Mouse (Mus musculus): ENCODE data around the gene Tmem30c. TPM values are rescaled to one million over a fixed set of nuclear protein-coding genes. Genes with fewer than 3 reads are reported as not detected.

Tmem30c gene
- polyA plus RNA-seq (2016; fragmentation: Nextera tagmentation; extraction: Ambion mirVana), result not detected in 2 replicates

DNA sequence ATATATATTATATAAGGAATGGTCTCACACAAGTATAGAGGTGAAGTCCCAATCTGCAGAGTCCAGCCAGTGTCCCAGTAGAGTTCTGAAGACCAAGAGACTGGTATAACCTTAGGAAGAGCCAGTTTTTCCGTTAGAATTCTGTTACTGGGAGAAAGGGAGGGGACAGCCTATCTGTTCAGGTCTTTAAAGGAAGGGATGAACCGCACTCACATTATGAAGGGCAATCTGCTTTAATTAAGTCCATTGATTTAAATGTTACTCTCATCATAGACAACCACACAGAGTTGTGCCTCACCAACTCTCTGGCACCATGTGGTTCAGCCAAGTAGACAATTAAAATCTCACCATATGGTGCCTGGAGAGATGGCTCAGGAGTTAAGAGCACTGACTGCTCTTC, at the start of gene Tmem30c:
Tmem30c (minus strand) TSS at position 101 of the 400 bp plus-strand sequence.
- no peak for ATAC-seq
- no peaks in the 10 kb centered on the region for H3K4me1 ChIP-seq
- 50% methylated on average over 2 of the region's 2 CpGs for WGBS (ENCODE audit: insufficient replicate concordance)
- H3K9ac ChIP-seq, result no peak within 1 kb of the TSS
- no peaks in the 10 kb centered on the region for H3K27me3 ChIP-seq (replicated peaks)
- no peak within 1 kb of the TSS for H3K4me2 ChIP-seq
- H3K36me3 ChIP-seq, result no peaks in the 10 kb centered on the region
- no peaks in the 10 kb centered on the region for H3K9me3 ChIP-seq (replicated peaks)
- H3K27ac ChIP-seq, result no peak within 1 kb of the TSS
- no peak within 1 kb of the TSS for H3K4me3 ChIP-seq

DNA sequence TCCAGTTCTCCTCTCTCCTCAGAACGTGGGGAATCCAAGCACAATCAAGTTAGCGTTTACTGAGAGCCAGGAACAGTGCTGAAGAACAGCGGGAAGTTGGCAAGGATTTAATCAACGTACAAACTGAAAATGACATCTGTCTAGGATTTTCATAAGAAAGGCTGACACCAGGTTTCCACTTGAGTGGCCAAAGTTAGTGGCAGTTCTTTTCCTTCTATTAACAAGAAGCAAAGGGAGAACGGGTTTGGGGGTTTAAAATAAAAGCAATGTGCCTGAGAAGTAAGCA, 47.9 kb upstream of the Tmem30c start:
- 71% methylated on average over 5 of the region's 5 CpGs for WGBS (ENCODE audit: insufficient replicate concordance)
- no peaks in the 10 kb centered on the region for H3K4me1 ChIP-seq
- no peak overlapping the region for H3K4me2 ChIP-seq
- H3K27ac ChIP-seq, result no peak overlapping the region
- no peaks in the 10 kb centered on the region for H3K9me3 ChIP-seq (replicated peaks)
- no peak overlapping the region for H3K9ac ChIP-seq
- ATAC-seq, result no peak
- no peak overlapping the region for H3K4me3 ChIP-seq
- no peaks in the 10 kb centered on the region for H3K36me3 ChIP-seq
- H3K27me3 ChIP-seq (replicated peaks), result no peaks in the 10 kb centered on the region

DNA sequence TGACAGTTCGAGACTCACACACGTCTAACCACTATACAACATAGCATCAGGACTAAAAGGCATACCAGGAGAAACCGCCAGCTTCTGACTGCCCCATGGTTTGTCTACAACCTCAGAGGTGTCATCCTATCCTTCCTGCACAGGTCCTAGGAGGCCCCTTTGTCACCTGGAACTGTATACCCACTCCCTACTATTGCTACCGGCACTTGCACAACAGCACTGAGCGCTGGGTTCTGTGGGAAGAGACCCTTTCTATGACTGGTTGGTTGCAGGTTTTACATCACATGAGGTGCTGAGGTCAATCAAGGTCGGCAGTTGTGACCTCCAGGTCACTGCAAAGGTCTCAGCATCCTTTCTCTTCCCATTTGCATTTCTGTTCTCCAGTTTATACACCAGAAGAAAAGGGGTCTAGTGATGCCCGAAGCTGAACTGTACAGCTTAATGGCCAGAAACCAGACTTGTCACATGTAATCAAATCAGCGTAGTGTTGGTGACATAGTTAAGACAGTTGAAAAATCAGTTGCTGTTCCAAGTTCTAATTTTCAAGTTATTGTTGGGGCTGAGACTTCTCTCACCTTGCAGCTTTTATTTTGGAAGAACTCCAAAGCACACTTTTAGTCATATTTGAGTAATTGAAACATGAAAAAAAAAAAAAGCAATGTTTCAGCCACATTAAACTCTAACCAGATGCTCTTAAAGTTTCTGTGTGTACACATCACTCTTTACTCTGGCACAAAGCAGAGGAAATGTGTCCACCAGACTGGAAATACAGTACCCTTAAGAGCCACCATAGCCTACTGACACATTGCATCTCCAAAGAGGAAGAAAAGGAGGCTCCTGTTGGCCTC, 47.3 kb upstream of the Tmem30c start:
- H3K9me3 ChIP-seq (replicated peaks), result no peaks in the 10 kb centered on the region
- no peaks in the 10 kb centered on the region for H3K36me3 ChIP-seq
- 77% methylated on average over 8 of the region's 8 CpGs for WGBS (ENCODE audit: insufficient replicate concordance)
- no peak overlapping the region for H3K27ac ChIP-seq
- H3K4me1 ChIP-seq, result no peaks in the 10 kb centered on the region
- H3K9ac ChIP-seq, result no peak overlapping the region
- H3K27me3 ChIP-seq (replicated peaks), result no peaks in the 10 kb centered on the region
- no peak for ATAC-seq
- H3K4me2 ChIP-seq, result no peak overlapping the region
- H3K4me3 ChIP-seq, result no peak overlapping the region

DNA sequence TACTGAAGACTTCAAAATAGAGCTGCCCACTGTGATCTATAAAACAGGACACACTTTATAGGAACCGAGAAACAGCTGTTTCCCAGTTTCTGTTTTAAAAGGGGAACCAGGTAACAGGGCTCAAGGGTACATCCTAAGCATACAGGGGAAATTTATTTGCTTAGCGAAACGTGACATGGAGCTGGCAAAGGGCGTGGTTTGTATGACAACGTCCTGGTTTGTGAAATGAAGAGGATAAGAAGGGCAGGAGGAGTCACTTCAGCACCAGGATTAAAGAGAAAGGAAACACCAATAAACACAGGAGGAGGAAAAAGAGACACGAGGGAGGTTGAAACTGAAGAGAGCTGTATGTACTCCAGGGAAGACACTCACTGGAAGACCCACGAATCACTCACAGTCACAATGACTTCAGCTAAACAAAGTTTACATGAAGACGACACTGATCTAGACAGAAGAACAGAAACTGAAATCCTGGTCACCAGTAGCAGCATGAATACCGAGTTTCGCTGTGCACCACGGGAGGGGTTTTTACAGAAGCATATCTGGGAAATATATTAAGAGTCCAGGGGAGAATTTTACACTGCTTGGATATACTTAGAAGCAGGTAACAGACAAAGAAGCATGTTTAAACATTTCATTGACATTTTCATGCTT, 44.2 kb upstream of the Tmem30c start:
- H3K4me3 ChIP-seq, result no peak overlapping the region
- H3K27me3 ChIP-seq (replicated peaks), result no peaks in the 10 kb centered on the region
- ATAC-seq, result no peak
- H3K36me3 ChIP-seq, result no peaks in the 10 kb centered on the region
- H3K9me3 ChIP-seq (replicated peaks), result no peaks in the 10 kb centered on the region
- H3K27ac ChIP-seq, result no peak overlapping the region
- 59% methylated on average over 11 of the region's 11 CpGs for WGBS (ENCODE audit: insufficient replicate concordance)
- no peak overlapping the region for H3K9ac ChIP-seq
- H3K4me1 ChIP-seq, result no peaks in the 10 kb centered on the region
- no peak overlapping the region for H3K4me2 ChIP-seq

DNA sequence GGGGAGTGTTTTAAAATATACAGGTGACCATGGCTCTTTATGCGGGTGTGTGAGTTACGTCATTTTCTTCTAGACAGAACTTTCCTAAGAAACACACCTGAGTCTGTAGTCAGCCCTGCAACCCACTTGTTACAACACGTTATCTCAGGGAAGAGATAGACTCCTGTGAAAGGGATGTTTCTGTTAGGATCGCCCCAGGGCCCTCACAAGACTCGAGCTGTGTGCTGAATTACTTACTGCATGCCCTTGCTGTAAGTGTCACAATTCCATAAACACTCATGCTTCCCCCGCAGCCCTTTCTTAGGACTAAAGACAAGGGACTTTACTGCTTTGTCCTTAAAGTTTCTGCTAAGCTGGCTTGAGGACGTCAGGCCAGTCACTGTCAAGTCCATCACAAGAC, 39.6 kb upstream of the Tmem30c start:
- Histone ChIP-seq H3K4me2 (no peak overlapping the region), H3K9me3 (replicated peaks) (no peaks in the 10 kb centered on the region), H3K36me3 (no peaks in the 10 kb centered on the region), H3K4me3 (no peak overlapping the region), H3K4me1 (no peaks in the 10 kb centered on the region), H3K9ac (no peak overlapping the region), H3K27ac (no peak overlapping the region), H3K27me3 (replicated peaks) (no peaks in the 10 kb centered on the region)
- no peak for ATAC-seq
- WGBS (ENCODE audit: insufficient replicate concordance), result 74% methylated on average over 7 of the region's 7 CpGs

DNA sequence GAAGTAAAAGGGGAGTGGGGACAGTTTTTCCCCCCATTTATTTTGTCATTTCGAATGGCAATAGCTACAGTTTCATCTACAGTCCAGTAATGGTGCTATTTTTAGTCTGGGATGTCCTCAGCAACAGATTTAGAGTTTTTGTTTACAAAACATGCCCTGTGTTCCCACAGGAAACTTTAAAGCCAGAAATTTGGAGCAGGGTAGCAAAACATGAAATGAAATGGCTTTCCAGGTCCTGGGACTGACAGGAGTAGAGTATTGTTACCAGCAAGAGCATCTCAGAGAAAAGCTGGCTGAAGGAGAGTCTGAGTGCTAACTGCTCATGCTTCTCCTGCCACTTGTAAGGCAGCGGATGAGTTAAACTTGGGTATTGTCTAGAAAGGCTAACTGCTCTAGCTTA, 37.4 kb upstream of the Tmem30c start:
- ATAC-seq, result no peak
- no peak overlapping the region for H3K27ac ChIP-seq
- H3K9ac ChIP-seq, result no peak overlapping the region
- H3K4me2 ChIP-seq, result no peak overlapping the region
- H3K4me3 ChIP-seq, result no peak overlapping the region
- 64% methylated on average over 2 of the region's 2 CpGs for WGBS (ENCODE audit: insufficient replicate concordance)
- no peaks in the 10 kb centered on the region for H3K9me3 ChIP-seq (replicated peaks)
- H3K27me3 ChIP-seq (replicated peaks), result no peaks in the 10 kb centered on the region
- no peaks in the 10 kb centered on the region for H3K4me1 ChIP-seq
- H3K36me3 ChIP-seq, result no peaks in the 10 kb centered on the region

DNA sequence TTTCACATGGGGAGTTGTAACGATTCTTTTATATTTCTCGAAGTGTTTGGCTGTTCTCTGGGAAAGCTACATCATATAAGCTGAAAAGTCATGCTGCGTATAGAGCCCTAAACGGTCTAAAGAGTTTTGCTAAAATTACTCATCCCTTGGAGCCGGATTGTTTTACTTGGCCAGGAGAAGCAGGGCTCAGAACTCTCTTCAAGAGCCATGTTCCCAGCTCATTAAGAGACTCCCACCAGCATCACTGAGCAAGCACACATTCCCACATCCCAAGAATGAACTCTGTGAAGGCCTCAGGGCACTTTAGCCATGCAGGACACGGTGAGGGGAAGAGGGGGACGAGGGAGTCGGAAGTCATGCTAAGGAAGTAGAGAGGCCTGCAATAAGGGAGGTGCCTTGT, 36.4 kb upstream of the Tmem30c start:
- no peak overlapping the region for H3K9ac ChIP-seq
- H3K27ac ChIP-seq, result no peak overlapping the region
- no peak for ATAC-seq
- no peak overlapping the region for H3K4me3 ChIP-seq
- WGBS (ENCODE audit: insufficient replicate concordance), result 72% methylated on average over 8 of the region's 8 CpGs
- no peaks in the 10 kb centered on the region for H3K27me3 ChIP-seq (replicated peaks)
- no peak overlapping the region for H3K4me2 ChIP-seq
- H3K36me3 ChIP-seq, result no peaks in the 10 kb centered on the region
- H3K4me1 ChIP-seq, result no peaks in the 10 kb centered on the region
- no peaks in the 10 kb centered on the region for H3K9me3 ChIP-seq (replicated peaks)

DNA sequence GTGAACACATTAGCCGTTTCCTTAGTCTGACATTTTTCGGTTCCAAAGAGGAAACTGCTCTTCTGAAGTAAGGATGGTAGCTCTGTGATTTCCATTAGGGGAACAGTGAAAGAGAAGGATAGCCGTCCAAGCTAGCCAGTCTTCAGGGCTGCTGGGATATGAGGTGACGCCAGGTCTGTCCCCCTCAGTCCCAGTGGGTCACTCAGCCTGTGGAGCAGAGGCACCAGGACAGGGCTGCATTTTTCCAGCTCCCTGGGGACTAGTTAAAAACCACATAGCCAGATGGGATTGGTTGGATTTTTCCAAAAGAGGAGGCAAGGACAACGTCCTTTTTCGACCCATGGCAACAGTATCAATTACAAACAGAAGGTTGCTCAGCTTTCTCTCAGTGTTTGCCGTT, 34.3 kb upstream of the Tmem30c start:
- Histone ChIP-seq H3K27ac (no peak overlapping the region), H3K4me3 (no peak overlapping the region), H3K4me2 (no peak overlapping the region), H3K27me3 (replicated peaks) (no peaks in the 10 kb centered on the region), H3K9me3 (replicated peaks) (no peaks in the 10 kb centered on the region), H3K36me3 (no peaks in the 10 kb centered on the region), H3K9ac (no peak overlapping the region), H3K4me1 (no peaks in the 10 kb centered on the region)
- WGBS (ENCODE audit: insufficient replicate concordance), result 67% methylated on average over 7 of the region's 7 CpGs
- ATAC-seq, result no peak

DNA sequence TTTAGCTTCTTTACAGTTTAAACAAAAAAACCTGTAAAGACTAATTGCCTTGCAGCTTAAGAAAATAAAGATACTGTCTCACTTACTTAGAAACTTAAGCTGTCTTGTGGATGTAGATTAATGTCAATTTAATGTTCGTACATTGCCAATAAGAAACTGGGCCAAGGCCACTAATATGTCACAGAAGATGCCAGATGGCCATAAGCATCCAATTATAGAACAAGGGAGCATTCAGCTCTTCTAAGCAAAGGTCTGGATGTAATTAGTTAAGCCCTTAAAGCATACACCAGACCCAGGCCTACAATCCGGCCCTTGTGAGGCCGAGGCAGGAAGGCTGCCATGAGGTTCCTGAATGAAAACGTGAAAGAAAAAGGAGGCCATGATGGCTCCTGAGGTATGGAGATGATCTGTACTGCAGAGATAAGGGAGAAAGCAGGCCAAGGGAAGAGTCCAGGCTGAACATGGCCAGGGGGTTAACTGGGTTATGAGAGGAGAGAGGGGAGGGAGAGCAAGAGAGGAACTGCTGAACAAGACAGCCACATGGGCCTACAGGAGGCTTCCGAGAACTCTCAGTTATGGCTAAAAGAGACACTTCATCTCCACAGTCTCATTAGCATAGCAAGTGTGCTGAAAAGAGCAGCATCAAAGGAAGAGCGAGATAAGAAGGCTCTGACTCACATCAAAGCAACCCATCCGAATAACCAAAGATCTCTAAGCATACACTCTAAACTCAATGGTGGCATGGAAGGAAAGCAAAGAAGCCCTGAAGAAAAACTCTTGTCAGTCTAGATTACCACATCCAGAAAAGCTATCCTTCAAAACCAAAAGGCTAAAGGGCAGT, 26.8 kb upstream of the Tmem30c start:
- WGBS (ENCODE audit: insufficient replicate concordance), result 65% methylated on average over 7 of the region's 7 CpGs
- Histone ChIP-seq H3K4me1 (no peaks in the 10 kb centered on the region), H3K9ac (no peak overlapping the region), H3K27me3 (replicated peaks) (no peaks in the 10 kb centered on the region), H3K4me2 (no peak overlapping the region), H3K27ac (no peak overlapping the region), H3K9me3 (replicated peaks) (no peaks in the 10 kb centered on the region), H3K36me3 (no peaks in the 10 kb centered on the region), H3K4me3 (no peak overlapping the region)
- ATAC-seq, result no peak

DNA sequence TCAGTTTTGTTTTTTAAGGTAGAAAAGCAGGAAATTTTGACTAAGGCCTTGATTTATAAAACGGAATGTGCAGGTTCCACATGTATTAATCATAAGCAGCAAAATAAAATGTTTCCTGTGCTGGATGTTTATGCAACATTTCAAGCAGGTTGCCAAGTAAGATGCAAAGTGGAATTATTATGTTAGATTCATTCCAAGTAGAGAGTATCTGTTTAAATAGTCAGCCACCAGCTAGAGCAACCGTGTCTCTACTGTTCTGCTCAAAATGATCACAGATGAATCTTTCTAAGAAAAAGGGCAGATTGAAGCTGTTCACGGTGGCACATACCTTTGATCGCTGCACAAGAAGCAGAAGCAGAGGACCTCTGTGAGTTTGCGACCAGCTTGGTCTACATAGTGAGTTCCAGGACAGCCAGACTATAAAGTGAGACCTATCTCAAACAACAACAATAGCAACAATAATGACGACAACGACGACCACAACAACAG, 26.0 kb upstream of the Tmem30c start:
- H3K4me3 ChIP-seq, result no peak overlapping the region
- no peak overlapping the region for H3K27ac ChIP-seq
- no peaks in the 10 kb centered on the region for H3K27me3 ChIP-seq (replicated peaks)
- H3K9ac ChIP-seq, result no peak overlapping the region
- no peak overlapping the region for H3K4me2 ChIP-seq
- H3K36me3 ChIP-seq, result no peaks in the 10 kb centered on the region
- WGBS (ENCODE audit: insufficient replicate concordance), result 77% methylated on average over 8 of the region's 8 CpGs
- no peaks in the 10 kb centered on the region for H3K4me1 ChIP-seq
- H3K9me3 ChIP-seq (replicated peaks), result no peaks in the 10 kb centered on the region
- ATAC-seq, result no peak

DNA sequence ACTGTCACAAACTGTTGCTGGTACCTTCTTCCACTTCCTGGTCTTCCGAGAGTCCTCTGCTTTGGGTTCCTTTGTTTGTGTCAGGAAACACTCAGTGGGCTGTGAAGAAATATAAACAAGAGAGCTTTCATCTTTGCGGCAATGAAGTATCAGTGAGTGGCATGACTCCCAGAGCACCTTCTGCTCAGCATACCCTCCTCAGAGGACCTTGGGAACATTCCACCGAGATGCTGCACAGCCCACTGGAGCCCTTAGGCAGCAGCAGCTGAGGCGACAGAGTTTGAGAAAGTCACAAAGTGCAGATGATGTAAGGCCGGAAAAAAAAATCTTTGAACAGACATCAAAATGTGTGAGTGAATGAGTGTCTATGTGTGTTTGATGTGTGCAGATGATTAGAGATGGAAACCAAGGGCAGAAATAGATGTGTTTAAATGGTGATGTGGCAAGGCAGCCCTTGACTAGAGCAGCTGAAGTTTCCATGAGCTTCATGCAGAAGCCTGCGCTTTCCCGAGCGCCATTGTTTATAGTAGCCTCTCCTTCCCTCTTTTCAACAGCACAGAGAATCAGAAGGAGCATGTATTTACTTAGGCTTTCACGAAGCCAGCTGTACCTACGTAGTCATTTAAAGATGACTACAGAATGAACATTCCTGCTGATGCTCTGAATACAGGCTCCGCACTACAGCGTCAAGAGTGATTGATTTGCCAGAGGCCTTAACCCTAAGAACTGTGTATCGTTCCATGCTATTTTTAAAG, 25.4 kb upstream of the Tmem30c start:
- no peak overlapping the region for H3K4me2 ChIP-seq
- no peaks in the 10 kb centered on the region for H3K36me3 ChIP-seq
- H3K27ac ChIP-seq, result no peak overlapping the region
- no peaks in the 10 kb centered on the region for H3K4me1 ChIP-seq
- H3K9me3 ChIP-seq (replicated peaks), result no peaks in the 10 kb centered on the region
- H3K9ac ChIP-seq, result no peak overlapping the region
- WGBS (ENCODE audit: insufficient replicate concordance), result 68% methylated on average over 13 of the region's 13 CpGs
- H3K4me3 ChIP-seq, result no peak overlapping the region
- no peak for ATAC-seq
- no peaks in the 10 kb centered on the region for H3K27me3 ChIP-seq (replicated peaks)

All from liver, embryonic 12.5 days (tissue).